7 mouse cellular contexts compared by ENCODE assay signal in genomic region chr10:111103086-111103485, GRCm38 (mm10).
A peak's percentile ranks its signal among the peaks of the same experiment; 100 is the strongest.
DNase-seq lines count a peak whose midpoint lies in the region; ATAC-seq and TF ChIP-seq lines count a peak whose summit lies in the region.

No protein-coding gene starts in this region.

- no peak for TF ChIP-seq EP300 in liver, postnatal 0 days (IDR thresholded peaks at IDR 0.05; ENCODE audit: low read depth)

- no peaks in the 10 kb centered on the region for H3K9me3 ChIP-seq in liver, postnatal 0 days (ENCODE audit: low read length)
- H3K9me3 ChIP-seq in neural tube, embryonic 15.5 days (replicated peaks) = no peaks in the 10 kb centered on the region

- H3K4me2 ChIP-seq in liver, postnatal 0 days (ENCODE audit: low read depth, low read length) = peak overlapping the region; percentile 65
- H3K4me2 ChIP-seq in neural tube, embryonic 15.5 days = no peak overlapping the region

- H3K36me3 ChIP-seq in liver, postnatal 0 days (replicated peaks; ENCODE audit: insufficient read depth, low read length) = no peaks in the 10 kb centered on the region
- no peaks in the 10 kb centered on the region for H3K36me3 ChIP-seq in neural tube, embryonic 15.5 days

- 34% methylated on average over 14 of the region's 14 CpGs for WGBS in liver, postnatal 0 days (ENCODE audit: insufficient replicate concordance)
- 83% methylated on average over 14 of the region's 14 CpGs for WGBS in neural tube, embryonic 15.5 days

- H3K4me3 ChIP-seq in liver, postnatal 0 days (ENCODE audit: low read depth, low read length) = peak overlapping the region; percentile 27
- H3K4me3 ChIP-seq in neural tube, embryonic 15.5 days (replicated peaks) = no peak overlapping the region

- ATAC-seq in liver, postnatal 0 days = peak; percentile 64
- no peak for ATAC-seq in neural tube, embryonic 15.5 days (ENCODE audit: low FRiP score)

- H3K27ac ChIP-seq in liver, postnatal 0 days (ENCODE audit: low read depth) = peak overlapping the region; percentile 53
- no peak overlapping the region for H3K27ac ChIP-seq in neural tube, embryonic 15.5 days (replicated peaks)

- DNase-seq in A20 (ENCODE audit: low read depth, low spot score) = peak; percentile 76
- DNase-seq in CD4-positive, CD25-positive, alpha-beta regulatory T cell, adult 2 months (ENCODE audit: low read depth, low spot score) = peak; percentile 56
- DNase-seq in heart, adult 18-20 months = peak; percentile 57 to 76
- DNase-seq in liver, postnatal 0 days = peak; percentile 51
- no peak for DNase-seq in thymus, postnatal 25 days
- no peak for DNase-seq in layer of hippocampus, adult 8-10 months (ENCODE audit: low spot score in 2 of 2)

- TF ChIP-seq CTCF in liver, postnatal 0 days (IDR thresholded peaks at IDR 0.05; ENCODE audit: low read depth) = no peak

- no peaks in the 10 kb centered on the region for H3K27me3 ChIP-seq in liver, postnatal 0 days (ENCODE audit: insufficient read depth, low read length)
- H3K27me3 ChIP-seq in neural tube, embryonic 15.5 days (replicated peaks) = no peaks in the 10 kb centered on the region

- H3K9ac ChIP-seq in liver, postnatal 0 days (replicated peaks) = no peak overlapping the region
- H3K9ac ChIP-seq in neural tube, embryonic 15.5 days (replicated peaks) = no peak overlapping the region

- H3K4me1 ChIP-seq in liver, postnatal 0 days (ENCODE audit: insufficient read depth) = no peaks in the 10 kb centered on the region
- H3K4me1 ChIP-seq in neural tube, embryonic 15.5 days = peaks cover 11% of the 10 kb centered on the region

Comparison
In these comparisons a context has a peak if more than half of its experiments do, and no peak if none do; other contexts are left out.
1. DNase-seq: peak in A20 (single experiment), CD4-positive, CD25-positive, alpha-beta regulatory T cell, adult 2 months (single experiment), heart, adult 18-20 months (2 of 2) and liver, postnatal 0 days (single experiment); none in thymus, postnatal 25 days (single experiment) and layer of hippocampus, adult 8-10 months (0 of 2).